Mouse (Mus musculus) forebrain, embryonic 10.5 days (tissue): ENCODE results near the gene Kit. TPM values are rescaled to one million over a fixed set of nuclear protein-coding genes. Genes with fewer than 3 reads are reported as not detected.

ENCODE experiments used
- DNase-seq: peaks from one replicate; pipeline ENCODE4 v3.0.0-alpha.2; 2017; ENCODE audit warnings: low spot score; ENCODE audit errors: extremely low spot score
- H3K27ac ChIP-seq: fragments of 300-500 bp; sonication (generic); 2 replicates; pipeline ENCODE4 v1.5.1; 2016; ENCODE audit warnings: mild to moderate bottlenecking
- H3K27me3 ChIP-seq: fragments of 300-500 bp; sonication (generic); 2 replicates; pipeline ENCODE4 v1.6.1; 2016; ENCODE audit warnings: mild to moderate bottlenecking; ENCODE audit not compliant: poor library complexity, severe bottlenecking
- H3K36me3 ChIP-seq: fragments of 300-500 bp; sonication (generic); replicated peaks from 2 replicates; pipeline ENCODE4 v1.6.1; 2016; ENCODE audit warnings: mild to moderate bottlenecking, moderate library complexity
- H3K4me1 ChIP-seq: fragments of 300-500 bp; sonication (generic); 2 replicates; pipeline ENCODE4 v1.6.1; 2016
- H3K4me3 ChIP-seq: fragments of 300-500 bp; sonication (generic); 2 replicates; pipeline ENCODE4 v1.5.1; 2016; ENCODE audit warnings: mild to moderate bottlenecking, moderate library complexity
- H3K9me3 ChIP-seq: fragments of 300-500 bp; sonication (generic); 2 replicates; pipeline ENCODE4 v1.6.1; 2016; ENCODE audit warnings: mild to moderate bottlenecking, moderate library complexity
- WGBS: fragments of 180-500 bp; shearing (Covaris S2); methylation state at CpG from one replicate; pipeline ENCODE4 v1.1.7; 2016; 5-methylcytosine and 5-hydroxymethylcytosine counted together
- polyA plus RNA-seq: library from polyadenylated mRNA; unstranded; fragments of >200 nt; fragmentation: Nextera tagmentation; extraction: Ambion mirVana; gene quantifications from 2 replicates; pipeline ENCODE4 v1.2.1, GENCODE M21; 2016

Gene Kit
- polyA plus RNA-seq, 1 experiment from 2014 or later, result 20.6 TPM

DNA sequence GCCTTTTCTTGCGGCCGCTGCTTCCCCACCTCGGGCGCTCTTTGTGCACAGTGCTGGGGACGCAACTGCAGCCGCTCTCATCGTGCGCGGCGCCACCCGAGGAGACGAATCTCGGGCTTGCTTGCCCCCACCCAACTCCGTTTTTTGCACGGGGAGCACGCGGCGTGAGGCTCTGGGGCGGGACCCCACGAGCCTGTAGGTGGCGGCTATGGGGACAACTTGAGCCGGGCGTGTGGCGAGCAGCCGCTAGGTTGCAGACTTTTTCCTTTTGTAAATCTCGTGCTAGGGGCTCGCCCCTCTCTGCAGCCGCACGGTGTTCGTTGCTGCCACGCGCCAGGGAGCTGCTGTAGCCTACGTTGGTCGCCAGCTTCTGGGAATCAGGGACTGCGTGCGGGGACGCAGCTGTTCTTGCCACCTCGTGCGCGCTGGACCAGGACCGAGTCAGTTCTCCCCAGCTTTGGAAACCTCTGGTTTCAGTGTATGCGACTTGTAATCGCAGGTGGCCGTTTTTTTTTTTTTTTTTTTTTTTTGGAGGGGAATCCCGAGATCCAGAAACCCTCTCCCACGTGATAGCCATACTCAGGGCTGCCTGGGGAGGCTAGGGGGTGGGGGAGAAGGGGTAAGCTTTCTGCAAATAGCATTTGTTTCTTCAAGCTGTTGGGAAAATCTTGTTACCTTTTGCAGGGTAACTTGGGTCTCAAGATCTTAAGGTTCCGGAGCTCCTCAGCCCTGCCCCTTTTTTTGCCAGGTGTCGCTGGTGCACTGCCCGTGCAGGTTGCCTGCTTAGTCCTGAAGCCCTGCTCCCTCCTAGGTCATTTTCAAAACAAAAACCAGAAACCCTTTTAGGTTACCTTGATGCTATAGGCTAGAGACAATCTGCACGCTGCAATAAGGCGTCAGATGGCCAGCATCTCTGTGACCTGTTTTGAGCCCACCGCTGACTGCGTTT, 1.1 kb downstream of the Kit start:
- WGBS, result under 1% methylated on average over 53 of the region's 53 CpGs
- Histone ChIP-seq H3K27ac (peak overlapping the region; percentile 89), H3K4me1 (peaks cover 54% of the 10 kb centered on the region), H3K36me3 (no peaks in the 10 kb centered on the region), H3K27me3 (peaks cover 70% of the 10 kb centered on the region), H3K9me3 (no peaks in the 10 kb centered on the region), H3K4me3 (peak overlapping the region; percentile 62)
- peak; percentile 74 for DNase-seq

DNA sequence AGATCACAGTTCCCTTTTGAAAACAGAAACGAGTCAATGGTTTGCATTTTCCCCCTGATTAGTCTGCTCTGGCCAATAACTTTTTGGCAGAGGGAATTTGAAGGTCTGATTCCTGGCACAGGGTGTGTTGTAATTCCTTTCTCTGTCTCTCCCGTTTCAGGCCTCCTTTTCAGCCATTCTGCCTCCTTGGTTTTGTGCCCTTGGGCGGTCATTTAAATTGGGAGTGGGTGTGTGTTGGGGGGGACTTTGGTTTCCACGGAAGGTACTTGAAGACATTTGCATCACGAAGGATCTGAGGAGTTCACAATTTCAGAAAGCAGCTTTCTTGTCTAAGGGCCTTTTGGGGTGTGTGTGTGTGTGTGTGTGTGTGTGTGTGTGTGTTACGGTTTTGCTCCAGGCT, 2.0 kb downstream of the Kit start:
- peak overlapping the region; percentile 62 for H3K4me3 ChIP-seq
- H3K9me3 ChIP-seq, result no peaks in the 10 kb centered on the region
- peaks cover 62% of the 10 kb centered on the region for H3K27me3 ChIP-seq
- H3K4me1 ChIP-seq, result peaks cover 57% of the 10 kb centered on the region
- H3K36me3 ChIP-seq, result no peaks in the 10 kb centered on the region
- 22% methylated on average over 6 of the region's 6 CpGs for WGBS
- H3K27ac ChIP-seq, result no peak overlapping the region
- no peak for DNase-seq

DNA sequence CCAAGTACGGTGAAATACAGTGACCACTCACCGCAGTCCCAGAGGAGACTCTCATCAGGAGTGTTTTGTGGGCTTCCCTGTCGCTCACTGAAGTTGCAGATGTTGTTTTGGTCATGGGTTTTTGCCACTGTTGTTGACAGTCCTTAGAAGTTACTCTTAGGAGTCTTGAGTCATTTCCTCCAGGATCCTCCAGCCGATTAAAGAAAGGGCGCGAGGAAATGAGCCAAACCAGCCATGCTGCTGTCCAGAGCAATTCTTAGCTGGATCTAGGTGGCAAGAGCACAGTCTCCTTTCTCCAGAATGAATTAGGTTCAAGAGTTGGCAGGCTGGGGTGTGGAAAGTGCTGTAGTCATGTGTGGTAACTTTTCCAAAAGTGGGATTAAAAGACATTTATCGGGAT, 3.4 kb downstream of the Kit start:
- Histone ChIP-seq H3K27ac (no peak overlapping the region), H3K36me3 (no peaks in the 10 kb centered on the region), H3K4me1 (peaks cover 57% of the 10 kb centered on the region), H3K4me3 (no peak overlapping the region), H3K9me3 (no peaks in the 10 kb centered on the region; the same call in 1 of the 2 replicates), H3K27me3 (peaks cover 48% of the 10 kb centered on the region)
- no peak for DNase-seq
- WGBS, result 77% methylated on average over 7 of the region's 7 CpGs

DNA sequence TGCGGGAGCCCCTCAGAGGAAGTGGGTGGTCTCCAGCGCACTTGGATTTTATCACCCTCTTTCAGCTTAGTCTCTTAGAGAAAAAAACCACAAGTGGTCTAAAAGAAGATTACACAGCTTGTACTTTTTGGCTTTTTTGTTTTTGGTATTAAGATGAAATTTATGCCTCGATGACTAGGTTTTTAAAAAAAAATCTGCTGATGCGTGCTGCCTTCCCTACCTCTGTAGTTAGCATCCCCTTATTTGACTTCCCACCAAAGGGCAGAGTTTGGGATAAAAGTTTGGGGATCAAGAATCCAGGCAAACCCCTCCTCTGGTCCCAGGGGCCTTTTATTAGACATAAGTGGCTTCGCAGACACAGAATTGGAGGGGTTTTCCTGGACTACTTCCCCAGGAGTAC, 4.5 kb downstream of the Kit start:
- Histone ChIP-seq H3K27me3 (peaks cover 37% of the 10 kb centered on the region), H3K36me3 (no peaks in the 10 kb centered on the region), H3K4me1 (peaks cover 54% of the 10 kb centered on the region), H3K27ac (no peak overlapping the region), H3K9me3 (no peaks in the 10 kb centered on the region; the same call in 1 of the 2 replicates), H3K4me3 (no peak overlapping the region)
- WGBS, result 90% methylated on average over 5 of the region's 5 CpGs
- no peak for DNase-seq

DNA sequence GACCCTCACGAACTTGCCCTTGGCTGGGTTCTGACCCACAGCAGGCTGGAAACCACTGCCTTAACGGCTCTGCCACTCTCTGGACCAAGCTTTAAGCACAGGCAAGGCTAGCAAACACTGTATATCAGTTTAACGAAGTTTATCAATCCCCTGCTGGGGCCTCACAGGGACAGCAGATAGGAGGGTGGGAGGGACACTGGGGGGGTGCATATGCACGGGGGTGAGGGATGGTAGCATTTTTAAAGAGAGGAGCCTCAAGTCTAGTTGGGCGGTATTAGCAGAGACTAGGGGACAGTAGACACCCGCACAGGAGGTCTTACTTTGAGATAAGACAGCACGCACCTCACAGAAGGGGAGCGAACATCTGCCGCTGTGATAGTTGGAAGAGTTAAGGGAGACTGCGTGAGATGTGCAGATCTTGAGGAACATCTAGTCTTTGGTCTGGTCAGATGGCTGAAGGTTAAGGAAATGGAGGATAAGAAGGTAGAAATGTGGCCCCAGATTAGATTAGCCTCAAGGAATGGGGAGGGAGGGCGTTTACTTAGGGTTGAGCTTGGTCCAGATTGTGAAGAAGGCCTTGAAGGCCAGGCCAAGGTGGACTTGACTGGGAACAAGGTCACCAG, 5.0 kb downstream of the Kit start:
- Histone ChIP-seq H3K9me3 (no peaks in the 10 kb centered on the region; the same call in 1 of the 2 replicates), H3K27me3 (peaks cover 32% of the 10 kb centered on the region), H3K4me3 (no peak overlapping the region), H3K4me1 (peaks cover 49% of the 10 kb centered on the region), H3K27ac (no peak overlapping the region), H3K36me3 (no peaks in the 10 kb centered on the region)
- WGBS, result 85% methylated on average over 11 of the region's 11 CpGs
- DNase-seq, result no peak

DNA sequence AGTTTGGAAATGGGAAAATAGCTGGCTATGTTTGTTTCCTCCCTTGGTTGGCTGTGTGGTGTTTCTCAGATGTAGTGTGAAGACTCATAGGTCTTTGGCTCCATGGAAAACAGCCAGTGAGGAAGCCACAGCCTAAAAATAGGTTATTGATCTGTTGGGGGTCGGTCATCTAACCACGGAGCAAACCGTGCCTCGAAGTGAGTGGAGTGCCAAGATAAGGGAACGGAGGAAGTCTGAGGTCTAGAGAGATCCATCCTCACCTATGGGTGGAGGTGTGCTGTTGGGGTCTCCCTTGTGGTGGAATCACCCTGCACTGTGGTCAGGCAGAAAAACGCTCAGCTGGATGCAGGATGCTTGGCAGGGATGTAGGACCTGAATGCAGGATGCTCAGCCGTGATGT, 7.2 kb downstream of the Kit start:
- Histone ChIP-seq H3K36me3 (no peaks in the 10 kb centered on the region), H3K4me3 (no peak overlapping the region), H3K27ac (no peak overlapping the region), H3K4me1 (peaks cover 27% of the 10 kb centered on the region), H3K9me3 (no peaks in the 10 kb centered on the region; the same call in 1 of the 2 replicates), H3K27me3 (peaks cover 22% of the 10 kb centered on the region)
- 89% methylated on average over 7 of the region's 7 CpGs for WGBS
- DNase-seq, result no peak

DNA sequence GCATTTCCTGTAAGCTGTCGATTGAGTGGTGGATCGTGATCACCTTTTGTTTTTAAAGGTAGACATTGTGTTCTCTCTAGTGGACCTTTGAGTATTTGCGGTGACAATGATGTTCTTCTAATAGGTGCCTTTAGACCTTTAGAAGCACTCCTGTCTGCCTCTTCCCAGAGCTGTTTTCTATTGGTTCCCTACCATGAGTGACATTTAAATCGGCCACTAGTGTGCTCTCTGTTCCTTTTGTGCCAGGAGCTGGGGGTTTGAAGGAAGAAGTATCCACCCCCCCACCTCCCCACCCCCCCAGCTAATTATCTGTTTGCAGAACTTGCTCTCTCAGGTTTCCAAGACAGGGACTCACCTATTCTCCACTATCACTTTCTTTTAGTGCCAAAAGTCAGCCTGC, 13.1 kb downstream of the Kit start:
- Histone ChIP-seq H3K4me3 (no peak overlapping the region), H3K36me3 (no peaks in the 10 kb centered on the region), H3K27me3 (peaks cover 32% of the 10 kb centered on the region), H3K4me1 (peaks cover 21% of the 10 kb centered on the region), H3K9me3 (no peaks in the 10 kb centered on the region), H3K27ac (no peak overlapping the region)
- DNase-seq, result no peak
- WGBS, result 94% methylated on average over 4 of the region's 4 CpGs

DNA sequence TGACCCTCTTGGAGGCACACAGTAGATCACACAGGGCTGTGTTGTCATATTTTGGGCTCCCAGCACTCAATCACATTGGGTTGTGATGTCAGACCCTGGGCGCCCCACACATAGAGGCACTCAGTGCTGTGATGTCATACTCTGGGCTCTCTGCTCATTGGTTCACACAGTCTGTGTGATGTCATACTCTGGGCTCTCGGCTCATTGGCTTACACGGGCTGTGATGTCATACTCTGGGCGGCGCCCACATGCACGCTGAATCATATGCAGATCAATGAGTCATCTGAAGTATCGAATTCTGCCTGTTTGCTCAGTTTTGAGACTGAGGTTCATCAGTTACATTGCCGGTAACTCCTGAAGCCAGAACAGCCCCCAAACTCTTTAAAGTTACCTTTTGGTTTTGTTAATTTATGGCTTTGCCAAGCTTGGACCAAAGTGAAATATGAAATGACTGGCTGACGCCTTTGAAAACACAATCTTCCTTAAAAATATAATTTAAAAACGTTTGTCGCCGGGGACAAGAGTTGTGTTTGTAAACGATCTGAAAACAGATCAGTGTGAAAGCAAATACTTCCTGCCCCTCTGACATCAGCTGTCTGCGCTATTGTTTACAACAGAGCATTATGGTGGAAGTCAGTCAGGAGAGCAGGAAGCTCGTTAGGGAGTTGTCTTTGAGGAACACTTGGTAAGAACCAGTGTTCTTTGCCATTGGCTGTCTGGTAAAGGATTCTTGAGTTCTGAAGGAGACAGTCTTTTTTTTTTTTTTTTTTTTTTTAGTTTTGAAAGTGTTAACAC, 15.0 kb downstream of the Kit start:
- WGBS, result 85% methylated on average over 15 of the region's 15 CpGs
- H3K27ac ChIP-seq, result no peak overlapping the region
- H3K36me3 ChIP-seq, result no peaks in the 10 kb centered on the region
- H3K4me1 ChIP-seq, result peaks cover 21% of the 10 kb centered on the region
- peaks cover 52% of the 10 kb centered on the region for H3K27me3 ChIP-seq
- DNase-seq, result no peak
- H3K9me3 ChIP-seq, result no peaks in the 10 kb centered on the region
- H3K4me3 ChIP-seq, result no peak overlapping the region

DNA sequence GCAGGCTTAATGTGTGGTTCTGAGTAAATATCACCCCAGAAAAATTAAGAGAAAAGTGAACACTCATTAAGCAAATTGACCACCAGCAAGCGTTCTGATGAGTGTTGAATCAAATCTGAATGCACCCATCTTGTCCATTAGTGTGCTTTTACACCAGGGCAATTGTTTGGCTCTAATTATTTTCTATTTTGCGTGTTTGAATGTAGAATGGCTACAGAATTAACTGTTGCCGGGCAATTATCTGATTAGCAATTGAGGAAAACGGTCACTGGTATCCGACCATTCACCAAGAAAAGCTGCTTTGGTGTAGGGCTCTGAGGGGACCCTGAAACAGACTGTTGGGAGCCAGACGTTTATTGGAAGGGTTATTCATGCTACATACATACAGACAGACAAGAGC, 16.2 kb downstream of the Kit start:
- Histone ChIP-seq H3K4me3 (no peak overlapping the region), H3K4me1 (peaks cover 22% of the 10 kb centered on the region), H3K9me3 (no peaks in the 10 kb centered on the region), H3K27me3 (peaks cover 54% of the 10 kb centered on the region), H3K36me3 (no peaks in the 10 kb centered on the region), H3K27ac (no peak overlapping the region)
- no peak for DNase-seq
- WGBS, result 40% methylated on average over 6 of the region's 6 CpGs

DNA sequence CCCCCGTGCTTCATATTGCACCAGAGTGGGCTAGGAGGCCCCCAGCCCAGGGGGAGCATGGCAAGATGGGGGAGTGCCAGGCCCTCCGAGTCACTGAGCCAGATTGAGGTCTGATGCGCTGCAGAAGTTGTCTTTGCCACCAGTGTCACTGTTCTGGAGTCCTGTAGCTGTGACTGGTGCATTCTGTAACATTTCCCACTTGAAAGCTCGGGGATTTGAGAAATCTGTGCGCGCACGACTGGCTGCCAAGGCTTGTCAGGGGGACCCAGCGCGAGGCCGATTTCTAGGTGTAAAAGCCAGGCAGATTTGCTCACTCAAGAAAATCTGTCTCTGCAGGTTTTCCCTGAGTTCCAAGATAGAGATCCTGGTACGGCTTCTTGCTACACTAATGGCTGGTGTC, 16.9 kb downstream of the Kit start:
- Histone ChIP-seq H3K27ac (0 out of 2 replicates have a peak overlapping the region, but pooled peaks have one; percentile 5), H3K9me3 (no peaks in the 10 kb centered on the region), H3K4me3 (no peak overlapping the region), H3K36me3 (no peaks in the 10 kb centered on the region), H3K4me1 (peaks cover 28% of the 10 kb centered on the region), H3K27me3 (peaks cover 54% of the 10 kb centered on the region)
- DNase-seq, result no peak
- 70% methylated on average over 11 of the region's 11 CpGs for WGBS

DNA sequence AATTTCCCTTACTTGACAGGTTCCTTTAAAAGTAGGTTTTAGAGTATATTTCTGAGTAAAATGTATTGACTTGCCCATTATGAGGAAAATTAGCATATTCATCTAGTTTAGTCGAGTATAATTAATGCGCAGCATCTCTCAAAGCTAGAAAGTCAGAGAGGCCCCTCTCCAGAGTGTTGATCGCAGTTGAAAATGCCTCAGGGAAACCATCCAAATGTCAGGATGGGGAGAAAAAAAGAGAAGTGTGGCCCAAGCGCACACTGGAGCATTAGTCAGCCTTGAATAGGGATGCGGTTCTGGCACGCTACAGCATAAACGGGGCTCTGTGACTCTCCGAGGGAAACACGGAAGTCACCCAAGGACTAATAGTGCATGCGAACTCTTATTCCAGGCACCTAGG, 20.6 kb downstream of the Kit start:
- Histone ChIP-seq H3K9me3 (no peaks in the 10 kb centered on the region), H3K4me3 (no peak overlapping the region), H3K36me3 (no peaks in the 10 kb centered on the region), H3K4me1 (peaks cover 44% of the 10 kb centered on the region), H3K27ac (no peak overlapping the region), H3K27me3 (peaks cover 38% of the 10 kb centered on the region)
- no peak for DNase-seq
- 94% methylated on average over 10 of the region's 10 CpGs for WGBS

DNA sequence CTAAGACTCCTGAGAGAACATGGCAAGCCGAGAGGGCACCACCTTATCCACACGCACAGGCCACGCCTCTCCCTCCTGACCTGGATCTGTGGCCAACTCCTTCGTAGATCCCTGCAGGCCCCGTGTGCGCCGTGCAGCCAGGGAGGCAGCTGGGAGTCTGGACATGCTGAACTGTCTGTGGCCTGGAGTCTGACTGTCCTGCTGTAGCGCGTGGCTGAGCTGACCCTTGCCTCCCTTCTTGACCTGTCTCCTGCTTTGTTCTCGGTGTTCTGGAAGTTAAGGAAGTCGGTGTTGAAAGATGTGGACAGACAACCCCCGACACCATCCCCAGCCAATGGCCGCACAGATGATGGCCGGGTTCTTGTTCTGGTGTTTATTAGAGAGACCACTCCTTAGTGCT, 21.5 kb downstream of the Kit start:
- peaks cover 38% of the 10 kb centered on the region for H3K27me3 ChIP-seq
- H3K36me3 ChIP-seq, result no peaks in the 10 kb centered on the region
- WGBS, result 68% methylated on average over 14 of the region's 14 CpGs
- no peak for DNase-seq
- no peaks in the 10 kb centered on the region for H3K9me3 ChIP-seq
- no peak overlapping the region for H3K4me3 ChIP-seq
- H3K27ac ChIP-seq, result no peak overlapping the region
- H3K4me1 ChIP-seq, result peaks cover 37% of the 10 kb centered on the region
